Mouse (Mus musculus) natural killer cell, adult 2 months (primary cell): ENCODE measurements around the gene Pcgf5.

ENCODE experiments used
- DNase-seq, 2 experiments: peaks; one replicate each; pipeline ENCODE4 v3.0.0; 2022; ENCODE audit warnings: low spot score in 2 of 2

The Pcgf5 gene

GRCm38 (mm10) chr19:36348161-36348800 lies at the start of gene Pcgf5:
Gene Pcgf5, plus strand, starts transcription at chr19:36348309.
- peak; percentile 45 to 55 for DNase-seq

DNA sequence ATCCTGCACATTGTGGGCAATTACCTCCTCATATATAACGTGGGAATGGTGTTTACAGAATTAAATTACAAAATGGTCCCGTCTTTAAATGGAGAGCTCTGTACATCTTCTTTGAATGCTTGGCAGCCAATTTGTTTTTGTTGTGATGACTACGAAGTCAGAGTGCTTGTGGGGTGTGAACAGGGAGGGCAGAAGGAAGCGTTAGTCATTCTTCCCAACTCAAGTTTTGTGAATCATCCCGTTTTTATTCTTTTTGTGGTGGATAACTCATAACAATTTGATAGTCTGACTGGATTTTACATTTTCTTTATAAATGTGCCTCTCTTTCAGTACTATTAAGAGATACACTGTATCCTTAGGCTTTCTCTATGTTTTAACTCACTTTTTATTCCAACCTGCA lies 42.6 kb upstream of the Pcgf5 start:
- DNase-seq = no peak

- no peak for DNase-seq
Measured at GRCm38 (mm10) chr19:36314010-36314409, 34.1 kb upstream of the Pcgf5 start.

- no peak for DNase-seq
Measured at GRCm38 (mm10) chr19:36319735-36320134, 28.4 kb upstream of the Pcgf5 start.

DNA sequence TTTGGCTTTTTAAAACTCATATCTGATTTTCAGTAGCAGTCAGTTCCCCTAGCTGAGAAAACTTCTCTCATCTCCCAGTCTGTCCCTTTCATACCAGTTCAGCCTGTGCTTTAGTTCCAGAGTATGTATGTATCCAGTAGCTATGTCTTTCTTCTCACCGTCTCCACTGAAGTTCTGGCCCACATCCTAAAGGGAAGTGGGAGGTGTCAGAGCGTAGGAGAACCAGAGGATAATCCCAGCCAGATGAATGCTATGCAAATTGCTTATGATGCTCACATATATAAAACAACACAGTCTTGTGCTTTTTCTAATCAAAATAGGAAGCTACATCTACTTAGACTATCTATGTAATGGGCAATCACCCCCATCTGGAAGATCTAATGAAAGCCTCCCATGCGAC lies 27.0 kb upstream of the Pcgf5 start:
- DNase-seq = no peak

GRCm38 (mm10) chr19:36323326-36323725 lies 24.8 kb upstream of the Pcgf5 start:
- no peak for DNase-seq

DNA sequence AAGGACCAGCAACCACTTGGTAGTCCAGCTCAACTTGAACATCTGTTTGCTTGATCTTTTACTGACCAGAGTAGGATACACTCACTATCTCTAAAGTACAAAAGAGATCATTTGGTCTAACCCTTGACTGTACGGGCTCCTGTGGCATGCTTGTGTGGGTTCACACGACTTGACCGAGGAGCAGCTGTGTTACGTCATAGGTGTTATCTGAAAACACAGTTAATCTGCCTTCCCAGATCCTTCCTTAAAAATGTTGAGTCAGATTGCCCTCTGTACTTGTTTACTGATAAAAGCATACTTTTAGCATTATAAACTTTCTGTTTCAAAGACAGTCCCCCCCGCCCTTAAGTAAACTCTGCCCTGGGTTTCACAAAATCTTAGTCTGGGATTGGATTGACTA lies 19.4 kb upstream of the Pcgf5 start:
- DNase-seq = no peak

DNA sequence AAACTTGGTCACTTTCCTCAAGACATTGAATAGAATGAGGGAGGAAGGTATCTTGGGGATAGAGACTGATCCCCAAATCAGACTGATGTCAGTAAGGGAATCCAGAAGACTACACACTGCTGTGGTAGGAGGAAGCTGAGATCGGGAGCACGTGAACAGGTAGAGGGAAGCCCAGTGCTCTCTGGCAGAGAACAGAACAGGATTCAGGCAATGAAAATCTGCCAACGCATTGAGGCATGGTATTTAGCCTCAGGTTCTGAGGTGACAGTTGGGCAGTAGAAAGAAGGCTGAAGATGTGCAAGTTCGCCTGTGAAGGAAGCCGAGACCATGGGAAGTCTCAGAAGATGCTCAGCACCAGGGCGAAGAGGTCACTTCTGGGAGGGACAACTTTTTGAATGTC lies 733 bp upstream of the Pcgf5 start:
- no peak for DNase-seq

DNA sequence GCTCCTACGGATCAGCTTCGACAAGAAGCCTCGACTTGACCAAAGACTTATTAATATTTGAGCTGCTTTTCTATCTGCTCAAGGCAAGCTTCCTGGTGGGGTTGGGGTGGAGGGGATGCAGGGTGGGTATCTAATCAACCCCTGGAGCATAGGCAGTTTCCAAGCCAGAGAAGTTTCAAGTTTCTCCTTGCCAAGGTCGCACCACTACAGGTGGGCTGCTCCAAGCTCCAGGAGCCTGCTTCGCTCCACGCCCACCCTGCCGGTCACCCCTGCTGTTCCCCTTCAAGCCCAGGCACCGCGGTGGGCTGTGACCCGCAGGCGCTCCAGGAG lies 313 bp upstream of the Pcgf5 start:
- no peak for DNase-seq

- peak; percentile 42 to 74 for DNase-seq
Measured at GRCm38 (mm10) chr19:36348801-36349486, 835 bp downstream of the Pcgf5 start.

- DNase-seq = no peak
Measured at GRCm38 (mm10) chr19:36349487-36349955, 1.4 kb downstream of the Pcgf5 start.

DNA sequence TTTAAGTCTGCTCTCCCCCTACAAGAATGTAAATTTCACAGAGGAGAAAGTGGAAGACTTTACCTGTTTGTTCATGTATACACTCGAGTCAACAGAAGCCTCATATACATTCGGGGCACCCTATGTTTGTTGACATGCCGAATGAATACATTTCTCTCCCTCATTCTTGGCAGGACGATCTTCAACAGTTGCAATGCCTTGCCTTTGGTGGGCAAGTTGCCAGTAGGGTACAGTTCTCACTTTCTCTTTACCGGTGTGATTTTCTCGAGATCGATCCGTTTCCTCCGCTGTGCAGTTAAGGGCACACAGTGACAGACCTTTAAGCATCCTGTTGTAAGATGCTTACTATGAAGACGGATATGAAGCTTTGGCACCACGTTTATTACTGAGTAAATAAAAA lies 2.1 kb downstream of the Pcgf5 start:
- DNase-seq = no peak

GRCm38 (mm10) chr19:36350870-36351269 lies 2.8 kb downstream of the Pcgf5 start:
- DNase-seq = no peak

DNA sequence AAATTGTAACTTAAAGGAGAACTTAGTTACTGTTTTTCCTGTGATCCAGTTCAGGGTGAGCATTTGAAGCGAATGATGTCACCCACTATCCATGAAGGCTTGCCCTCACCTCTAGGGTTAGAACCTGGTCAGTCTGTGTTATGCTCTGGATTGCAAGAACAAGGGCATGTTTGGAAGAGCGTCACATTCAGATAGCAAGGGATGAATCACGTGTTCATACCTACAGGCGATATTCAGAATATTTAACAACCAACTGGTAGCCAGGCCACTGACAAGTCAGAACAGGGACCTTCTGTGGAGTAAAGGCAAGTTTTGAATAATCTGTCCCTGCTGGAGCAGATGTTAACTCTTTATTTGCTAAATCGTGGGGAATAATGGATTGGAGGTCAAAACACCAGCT lies 14.4 kb downstream of the Pcgf5 start:
- no peak for DNase-seq

DNA sequence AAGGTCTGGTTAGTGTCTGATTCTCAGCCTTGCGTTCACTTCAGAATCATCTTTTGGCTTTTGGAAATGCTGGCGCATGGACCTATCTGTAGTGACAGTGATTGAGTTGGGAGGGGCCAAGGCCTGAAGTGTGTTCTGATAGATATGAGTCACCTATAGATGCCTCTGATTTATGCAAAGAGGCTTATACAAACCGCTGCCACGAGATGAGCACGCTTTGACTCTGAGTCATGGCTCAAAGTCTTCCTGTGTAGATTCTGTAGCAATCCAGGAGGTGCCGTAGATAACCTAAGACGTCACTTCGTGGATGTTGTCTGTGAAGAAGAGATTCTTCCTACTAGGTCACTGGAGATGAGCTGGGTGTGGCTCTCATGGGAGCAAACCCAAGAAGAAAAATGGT lies 16.6 kb downstream of the Pcgf5 start:
- no peak for DNase-seq

- no peak for DNase-seq
Measured at GRCm38 (mm10) chr19:36371478-36371877, 23.4 kb downstream of the Pcgf5 start.

DNA sequence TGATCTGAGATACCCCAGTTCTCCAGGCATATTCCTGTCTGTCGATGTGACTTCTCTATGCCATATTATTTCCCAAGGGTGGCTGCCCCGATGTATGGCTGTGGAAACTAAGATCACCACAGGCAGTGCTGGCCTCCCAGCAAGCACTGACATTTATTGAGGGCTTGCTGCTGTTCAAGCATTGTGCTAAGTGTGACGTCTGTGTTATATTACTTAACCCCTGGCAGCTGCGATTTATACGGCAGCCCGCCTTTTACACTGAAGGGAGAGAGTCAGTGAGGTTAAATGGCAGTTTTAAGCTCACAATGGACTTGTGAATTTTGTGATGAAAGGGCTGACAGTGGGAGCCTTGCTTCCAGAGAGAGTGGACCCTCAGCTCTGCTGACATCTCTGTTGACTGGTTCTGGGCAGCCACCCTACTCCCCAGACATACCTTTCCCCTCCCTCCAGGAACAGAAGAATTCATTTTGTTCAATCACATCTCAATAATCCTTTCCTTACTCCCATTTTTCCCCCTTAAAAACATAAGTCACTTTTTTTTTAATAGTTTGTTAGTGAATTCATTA lies 25.0 kb downstream of the Pcgf5 start:
- no peak for DNase-seq

DNA sequence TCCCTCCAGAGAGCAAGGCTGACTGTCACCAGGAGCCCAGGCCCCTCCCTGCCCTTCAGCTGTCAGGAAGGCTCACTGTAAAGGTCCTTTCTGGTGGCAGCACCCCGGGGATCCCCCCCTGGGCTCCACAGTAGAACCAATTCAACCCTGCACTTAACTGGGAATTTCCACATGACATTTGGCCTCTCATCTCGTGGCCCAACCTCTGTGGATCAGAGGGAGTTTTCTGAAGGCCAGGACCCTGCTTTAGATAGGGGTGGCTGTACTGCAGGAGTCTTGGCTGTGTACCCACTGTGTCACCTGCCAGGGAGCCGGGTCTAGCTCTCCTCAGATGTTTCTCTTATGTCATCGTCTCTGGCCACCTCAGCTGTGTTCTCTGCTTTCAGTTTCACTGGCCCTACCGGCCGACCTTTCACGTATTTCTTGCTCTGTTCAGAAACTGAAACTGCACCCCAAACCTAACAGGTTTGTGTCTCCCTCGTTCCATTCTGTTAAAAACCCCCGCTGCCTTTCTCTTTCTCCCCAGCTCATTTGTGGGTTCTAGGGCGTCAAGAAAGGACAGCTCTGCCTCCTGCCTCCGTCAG lies 27.2 kb downstream of the Pcgf5 start:
- peak; percentile 81 to 88 for DNase-seq

- DNase-seq = no peak
Measured at GRCm38 (mm10) chr19:36377729-36378128, 29.6 kb downstream of the Pcgf5 start.

- no peak for DNase-seq
Measured at GRCm38 (mm10) chr19:36378511-36379232, 30.6 kb downstream of the Pcgf5 start.

- no peak for DNase-seq
Measured at GRCm38 (mm10) chr19:36382901-36383300, 34.8 kb downstream of the Pcgf5 start.

DNA sequence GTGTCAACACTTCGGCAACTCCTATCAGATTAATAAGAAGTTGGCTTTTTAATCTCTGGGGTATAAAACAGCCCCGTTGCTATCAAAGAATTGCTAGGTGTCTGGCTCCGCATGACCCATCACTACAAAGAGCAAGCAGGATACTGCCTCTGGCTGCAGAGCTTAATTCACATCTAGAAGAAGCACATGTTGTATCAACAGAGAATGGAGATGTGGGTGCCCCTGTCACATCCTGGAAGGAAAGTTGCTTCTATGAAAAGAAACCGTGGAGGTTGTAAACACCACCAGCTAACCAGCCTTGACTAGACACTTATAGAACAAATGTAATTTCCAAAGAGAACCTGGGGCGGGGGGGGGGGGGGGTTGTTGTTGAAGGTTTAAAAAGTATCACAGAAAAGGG lies 35.9 kb downstream of the Pcgf5 start:
- no peak for DNase-seq
